Mouse (Mus musculus) embryonic facial prominence, embryonic 14.5 days (tissue): ENCODE data around the gene Eva1b. TPM values are rescaled to one million over a fixed set of nuclear protein-coding genes. Genes with fewer than 3 reads are reported as not detected.

Source experiments
- polyA plus RNA-seq: library from polyadenylated mRNA; unstranded; fragments of >200 nt; fragmentation: Nextera tagmentation; extraction: Ambion mirVana; gene quantifications from 2 replicates; pipeline ENCODE4 v1.2.1, GENCODE M21; 2014

Gene Eva1b
- polyA plus RNA-seq, 1 experiment from 2014 or later: 78.9 TPM

Other genes starting within 250 kb of the Eva1b start
- 0.51 and 0.85 TPM in 2 replicates for gene Csf3r, start 123.2 kb upstream of the Eva1b start, polyA plus RNA-seq
- 128 and 133 TPM in 2 replicates for gene Mrps15, start 100.8 kb upstream of the Eva1b start, polyA plus RNA-seq
- 13.7 and 17.5 TPM in 2 replicates for gene Oscp1, start 89.2 kb upstream of the Eva1b start, polyA plus RNA-seq
- 52.0 and 54.1 TPM in 2 replicates for gene Lsm10, start 51.1 kb upstream of the Eva1b start, polyA plus RNA-seq
- 26.8 and 32.1 TPM in 2 replicates for gene Stk40, start 43.8 kb upstream of the Eva1b start, polyA plus RNA-seq
- gene Sh3d21, start 15.7 kb downstream of the Eva1b start, polyA plus RNA-seq: 7.8 and 7.9 TPM in 2 replicates
- gene Thrap3, start 55.0 kb downstream of the Eva1b start, polyA plus RNA-seq: 185 and 198 TPM in 2 replicates
- 62.4 and 64.2 TPM in 2 replicates for gene Map7d1, start 108.6 kb downstream of the Eva1b start, polyA plus RNA-seq
- gene Trappc3, start 114.6 kb downstream of the Eva1b start, polyA plus RNA-seq: 32.9 and 33.0 TPM in 2 replicates
- gene Col8a2, start 139.0 kb downstream of the Eva1b start, polyA plus RNA-seq: 78.9 and 83.0 TPM in 2 replicates
- 49.7 and 60.1 TPM in 2 replicates for gene Adprhl2, start 174.0 kb downstream of the Eva1b start, polyA plus RNA-seq
- 13.9 and 15.4 TPM in 2 replicates for gene Tekt2, start 177.9 kb downstream of the Eva1b start, polyA plus RNA-seq